Mouse (Mus musculus) MEL (cell line): Measurements from ENCODE around the gene Tmppe.

Experiments
- CTCF ChIP-seq, 3 experiments: IDR thresholded peaks in 2 of 3; conservative IDR thresholded peaks in 1 of 3; 2 replicates each; pipeline ENCODE4 v1.5.1; 2011 to 2012; ENCODE audit warnings: low read length in 3 of 3, low read depth in 2 of 3, mild to moderate bottlenecking in 2 of 3, improper control_type of control experiment in 1 of 3, inconsistent platforms in 1 of 3, mixed read lengths in 1 of 3, moderate library complexity in 1 of 3; ENCODE audit not compliant: control insufficient read depth in 1 of 3, insufficient read depth in 1 of 3, poor library complexity in 1 of 3, severe bottlenecking in 1 of 3
- GATA1 ChIP-seq: IDR thresholded peaks from 2 replicates; pipeline ENCODE4 v1.6.1; 2011; ENCODE audit warnings: low read depth, low read length, improper control_type of control experiment
- MAFK ChIP-seq: IDR thresholded peaks from 2 replicates; pipeline ENCODE4 v1.6.1; 2011; ENCODE audit warnings: low read depth, mild to moderate bottlenecking, low read length, improper control_type of control experiment, borderline replicate concordance
- MYC ChIP-seq: IDR thresholded peaks from 2 replicates; pipeline ENCODE4 v1.6.1; 2011; ENCODE audit warnings: low read depth, mild to moderate bottlenecking, low read length, improper control_type of control experiment, moderate library complexity
- NELFE ChIP-seq: IDR thresholded peaks from 2 replicates; pipeline ENCODE4 v1.6.1; 2011; ENCODE audit warnings: low read depth, low read length, improper control_type of control experiment
- POLR2A ChIP-seq, 2 experiments: IDR thresholded peaks; 2 replicates each; pipeline ENCODE4 v1.6.1; 2011 to 2012; ENCODE audit warnings: low read length in 2 of 2, mild to moderate bottlenecking in 2 of 2, control low read depth in 1 of 2, improper control_type of control experiment in 1 of 2, low read depth in 1 of 2, moderate library complexity in 1 of 2; ENCODE audit not compliant: control insufficient read depth in 1 of 2, insufficient read depth in 1 of 2, poor library complexity in 1 of 2

- TF ChIP-seq MYC, result no peak
- TF ChIP-seq MAFK, result no peak
- no peak for TF ChIP-seq CTCF (IDR thresholded peaks at IDR 0.05 in 2 of 3, conservative IDR thresholded peaks at IDR 0.05 in 1 of 3; ENCODE audit: control insufficient read depth in 1 of 3, insufficient read depth in 1 of 3, low read depth in 2 of 3, low read length in 3 of 3, poor library complexity in 1 of 3, severe bottlenecking in 1 of 3)
- no peak for TF ChIP-seq GATA1
- no peak for TF ChIP-seq POLR2A (IDR thresholded peaks at IDR 0.05; ENCODE audit: control insufficient read depth in 1 of 2, insufficient read depth in 1 of 2, low read depth in 1 of 2, low read length in 2 of 2, poor library complexity in 1 of 2)
- TF ChIP-seq NELFE, result no peak
These were observed 48.3 kb downstream of the Tmppe start for GRCm38 (mm10) chr9:114449120-114449754.
